Mouse (Mus musculus): ENCODE results near the gene Sez6l2.
A peak's percentile ranks its signal among the peaks of the same experiment; 100 is the strongest.

Sez6l2 gene

GRCm38 (mm10) chr7:126975950-126976866 is 25.8 kb downstream of the Sez6l2 start, which contains the start of gene Cdiptos:
Gene Cdiptos, minus strand, starts transcription at chr7:126976098.
- H3K27me3 ChIP-seq (ENCODE audit: control insufficient read depth, insufficient read depth, low read length, poor library complexity, severe bottlenecking): no peaks in the 10 kb centered on the region
- H3K36me3 ChIP-seq (ENCODE audit: control insufficient read depth, insufficient read depth, low read length, poor library complexity, severe bottlenecking): peaks cover 6% of the 10 kb centered on the region
- peak; percentile 96 for DNase-seq (ENCODE audit: low read depth, low spot score)

GRCm38 (mm10) chr7:126976878-126977459 is 26.6 kb downstream of the Sez6l2 start:
- no peaks in the 10 kb centered on the region for H3K27me3 ChIP-seq (ENCODE audit: control insufficient read depth, insufficient read depth, low read length, poor library complexity, severe bottlenecking)
- DNase-seq (ENCODE audit: low read depth, low spot score): peak; percentile 7

GRCm38 (mm10) chr7:126978841-126979240 is 28.5 kb downstream of the Sez6l2 start:
- DNase-seq (ENCODE audit: low read depth, low spot score): peak; percentile 9
- Histone ChIP-seq H3K27me3 (ENCODE audit: control insufficient read depth, insufficient read depth, low read length, poor library complexity, severe bottlenecking) (no peaks in the 10 kb centered on the region), H3K36me3 (ENCODE audit: control insufficient read depth, insufficient read depth, low read length, poor library complexity, severe bottlenecking) (peaks cover 6% of the 10 kb centered on the region)

More at GRCm38 (mm10) chr7:126976878-126977459, 26.6 kb downstream of the Sez6l2 start:
- peaks cover 6% of the 10 kb centered on the region for H3K36me3 ChIP-seq (ENCODE audit: control insufficient read depth, insufficient read depth, low read length, poor library complexity, severe bottlenecking)

- Histone ChIP-seq H3K27me3 (ENCODE audit: control insufficient read depth, insufficient read depth, low read length, poor library complexity, severe bottlenecking) (no peaks in the 10 kb centered on the region), H3K36me3 (ENCODE audit: control insufficient read depth, insufficient read depth, low read length, poor library complexity, severe bottlenecking) (peaks cover 6% of the 10 kb centered on the region)
- no peak for DNase-seq (ENCODE audit: low read depth, low spot score)
Observed at GRCm38 (mm10) chr7:126981601-126982000, 31.2 kb downstream of the Sez6l2 start.

GRCm38 (mm10) chr7:126982054-126982453 is 31.7 kb downstream of the Sez6l2 start:
- Histone ChIP-seq H3K36me3 (ENCODE audit: control insufficient read depth, insufficient read depth, low read length, poor library complexity, severe bottlenecking) (peaks cover 6% of the 10 kb centered on the region), H3K27me3 (ENCODE audit: control insufficient read depth, insufficient read depth, low read length, poor library complexity, severe bottlenecking) (no peaks in the 10 kb centered on the region)
- DNase-seq (ENCODE audit: low read depth, low spot score): no peak

GRCm38 (mm10) chr7:126983113-126983512 is 32.8 kb downstream of the Sez6l2 start:
- no peak for DNase-seq (ENCODE audit: low read depth, low spot score)
- H3K36me3 ChIP-seq (ENCODE audit: control insufficient read depth, insufficient read depth, low read length, poor library complexity, severe bottlenecking): peaks cover 4% of the 10 kb centered on the region
- H3K27me3 ChIP-seq (ENCODE audit: control insufficient read depth, insufficient read depth, low read length, poor library complexity, severe bottlenecking): no peaks in the 10 kb centered on the region

- no peak for DNase-seq (ENCODE audit: low read depth, low spot score)
- Histone ChIP-seq H3K36me3 (ENCODE audit: control insufficient read depth, insufficient read depth, low read length, poor library complexity, severe bottlenecking) (peaks cover 2% of the 10 kb centered on the region), H3K27me3 (ENCODE audit: control insufficient read depth, insufficient read depth, low read length, poor library complexity, severe bottlenecking) (no peaks in the 10 kb centered on the region)
Observed at GRCm38 (mm10) chr7:126984667-126985444, 34.5 kb downstream of the Sez6l2 start.

GRCm38 (mm10) chr7:126986319-126986718 is 36.0 kb downstream of the Sez6l2 start:
- peak; percentile 42 for DNase-seq (ENCODE audit: low read depth, low spot score)
- H3K36me3 ChIP-seq (ENCODE audit: control insufficient read depth, insufficient read depth, low read length, poor library complexity, severe bottlenecking): peaks cover 2% of the 10 kb centered on the region

GRCm38 (mm10) chr7:126988816-126989215 is 38.5 kb downstream of the Sez6l2 start:
- DNase-seq (ENCODE audit: low read depth, low spot score): no peak
- Histone ChIP-seq H3K27me3 (ENCODE audit: control insufficient read depth, insufficient read depth, low read length, poor library complexity, severe bottlenecking) (no peaks in the 10 kb centered on the region), H3K36me3 (ENCODE audit: control insufficient read depth, insufficient read depth, low read length, poor library complexity, severe bottlenecking) (peaks cover 4% of the 10 kb centered on the region)

More at GRCm38 (mm10) chr7:126986319-126986718, 36.0 kb downstream of the Sez6l2 start:
- H3K27me3 ChIP-seq (ENCODE audit: control insufficient read depth, insufficient read depth, low read length, poor library complexity, severe bottlenecking): no peaks in the 10 kb centered on the region

- Histone ChIP-seq H3K27me3 (ENCODE audit: control insufficient read depth, insufficient read depth, low read length, poor library complexity, severe bottlenecking) (no peaks in the 10 kb centered on the region), H3K36me3 (ENCODE audit: control insufficient read depth, insufficient read depth, low read length, poor library complexity, severe bottlenecking) (peaks cover 14% of the 10 kb centered on the region)
- no peak for DNase-seq (ENCODE audit: low read depth, low spot score)
Observed at GRCm38 (mm10) chr7:126996449-126996848, 46.1 kb downstream of the Sez6l2 start.

- no peak for DNase-seq (ENCODE audit: low read depth, low spot score)
Observed at GRCm38 (mm10) chr7:126999568-126999967, 49.2 kb downstream of the Sez6l2 start.

GRCm38 (mm10) chr7:127003620-127004019 is 53.3 kb downstream of the Sez6l2 start:
- Histone ChIP-seq H3K27me3 (ENCODE audit: control insufficient read depth, insufficient read depth, low read length, poor library complexity, severe bottlenecking) (no peaks in the 10 kb centered on the region), H3K36me3 (ENCODE audit: control insufficient read depth, insufficient read depth, low read length, poor library complexity, severe bottlenecking) (0 out of 2 replicates have a peak, but pooled peaks cover 4% of the 10 kb centered on the region)
- DNase-seq (ENCODE audit: low read depth, low spot score): no peak

More at GRCm38 (mm10) chr7:126999568-126999967, 49.2 kb downstream of the Sez6l2 start:
- no peaks in the 10 kb centered on the region for H3K27me3 ChIP-seq (ENCODE audit: control insufficient read depth, insufficient read depth, low read length, poor library complexity, severe bottlenecking)
- peaks cover 10% of the 10 kb centered on the region for H3K36me3 ChIP-seq (ENCODE audit: control insufficient read depth, insufficient read depth, low read length, poor library complexity, severe bottlenecking)

GRCm38 (mm10) chr7:127004122-127004875 is 53.9 kb downstream of the Sez6l2 start:
- DNase-seq (ENCODE audit: low read depth, low spot score): no peak
- Histone ChIP-seq H3K27me3 (ENCODE audit: control insufficient read depth, insufficient read depth, low read length, poor library complexity, severe bottlenecking) (no peaks in the 10 kb centered on the region), H3K36me3 (ENCODE audit: control insufficient read depth, insufficient read depth, low read length, poor library complexity, severe bottlenecking) (0 out of 2 replicates have a peak, but pooled peaks cover 4% of the 10 kb centered on the region)

Measured in splenic B cell, adult 2 months (primary cell).